Mouse (Mus musculus) thymus, postnatal 10 days (tissue): ENCODE data around the gene Capn5.
"Not testable (repeated sequence)": the region's sequence is repeated elsewhere in the genome, so short reads cannot be mapped to it uniquely, and the experiment has no call there.

Experiments
- DNase-seq, 2 experiments: peaks; one replicate each; pipeline ENCODE4 v3.0.0; 2021; ENCODE audit warnings: low spot score in 2 of 2

Capn5 gene

GRCm38 (mm10) chr7:98177929-98178559 is at the start of gene Capn5:
Gene Capn5 (minus strand): TSS chr7:98178274.
- DNase-seq, result peak; percentile 67 to 68

GRCm38 (mm10) chr7:98223796-98224195 is 45.7 kb upstream of the Capn5 start:
- no peak for DNase-seq

- DNase-seq, result no peak
Measured at GRCm38 (mm10) chr7:98216713-98217112, 38.6 kb upstream of the Capn5 start.

GRCm38 (mm10) chr7:98202946-98203345 is 24.9 kb upstream of the Capn5 start:
- no peak for DNase-seq

- no peak for DNase-seq
Measured at GRCm38 (mm10) chr7:98201493-98202028, 23.5 kb upstream of the Capn5 start.

GRCm38 (mm10) chr7:98200396-98200795 is 22.3 kb upstream of the Capn5 start:
- no peak for DNase-seq

- DNase-seq, result no peak
Measured at GRCm38 (mm10) chr7:98199381-98199780, 21.3 kb upstream of the Capn5 start, which contains the start of gene B3gnt6. Gene B3gnt6 (minus strand): TSS chr7:98199481.

- DNase-seq, result no peak
Measured at GRCm38 (mm10) chr7:98195151-98195801, 17.2 kb upstream of the Capn5 start.

GRCm38 (mm10) chr7:98194026-98194792 is 16.1 kb upstream of the Capn5 start:
- DNase-seq, result peak; percentile 42 to 58

- peak in 1 of 2 experiments; percentile 28 for DNase-seq
Measured at GRCm38 (mm10) chr7:98193515-98194025, 15.5 kb upstream of the Capn5 start.

- no peak for DNase-seq
Measured at GRCm38 (mm10) chr7:98191571-98192250, 13.6 kb upstream of the Capn5 start.

GRCm38 (mm10) chr7:98190578-98190977 is 12.5 kb upstream of the Capn5 start:
- DNase-seq, result no peak

- DNase-seq, result no peak
Measured at GRCm38 (mm10) chr7:98189745-98190144, 11.7 kb upstream of the Capn5 start.

GRCm38 (mm10) chr7:98188680-98189079 is 10.6 kb upstream of the Capn5 start:
- no peak for DNase-seq

- DNase-seq, result no peak
Measured at GRCm38 (mm10) chr7:98188238-98188637, 10.2 kb upstream of the Capn5 start.

GRCm38 (mm10) chr7:98187332-98187731 is 9.3 kb upstream of the Capn5 start:
- not testable (repeated sequence) for DNase-seq

GRCm38 (mm10) chr7:98186637-98187036 is 8.6 kb upstream of the Capn5 start:
- DNase-seq, result no peak

- no peak for DNase-seq
Measured at GRCm38 (mm10) chr7:98185326-98185725, 7.3 kb upstream of the Capn5 start.

GRCm38 (mm10) chr7:98178560-98179231 is 622 bp upstream of the Capn5 start:
- no peak for DNase-seq

GRCm38 (mm10) chr7:98177566-98177928 is 527 bp downstream of the Capn5 start:
- DNase-seq, result no peak

GRCm38 (mm10) chr7:98177071-98177485 is 996 bp downstream of the Capn5 start:
- peak; percentile 37 to 56 for DNase-seq
